In the genomic region with DNA sequence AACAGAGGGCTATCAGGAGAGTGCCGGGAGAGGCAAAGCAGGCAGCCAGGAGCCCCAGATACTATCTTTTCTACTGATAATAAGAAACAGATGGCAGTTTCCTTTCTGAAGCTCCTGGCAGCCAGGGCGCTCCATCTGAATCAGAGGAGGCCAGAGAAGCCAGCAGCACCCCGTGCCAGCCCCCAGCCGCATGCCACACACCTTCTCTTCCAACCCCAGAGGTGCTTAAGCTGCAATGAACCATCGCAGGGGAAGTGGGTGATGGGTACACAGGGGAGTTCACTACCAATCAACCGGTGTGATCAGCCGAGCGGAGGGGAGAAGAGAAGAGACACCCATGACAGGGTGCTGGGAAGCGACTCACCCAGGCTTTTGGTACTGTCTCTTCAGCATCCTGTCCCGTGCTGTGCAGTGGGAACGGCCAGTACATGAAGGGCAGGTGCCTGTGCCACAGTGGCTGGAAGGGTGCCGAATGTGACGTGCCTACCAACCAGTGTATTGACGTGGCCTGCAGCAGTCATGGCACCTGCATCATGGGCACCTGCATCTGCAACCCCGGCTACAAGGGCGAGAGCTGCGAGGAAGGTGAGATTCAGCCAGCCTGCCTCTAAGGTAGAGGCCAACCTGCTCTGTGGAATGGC, we compare ENCODE assay signal across 10 mouse cellular contexts.
DNase-seq lines count a peak whose midpoint lies in the region; ATAC-seq and TF ChIP-seq lines count a peak whose summit lies in the region.
"Had no signal": no experiment of that assay in that cellular context is flagged by ENCODE, and none has a peak within 500 bp of the region (broad histone marks: within the 10 kb centered on the region; RNA-seq: fewer than 3 reads in every experiment).

No protein-coding gene starts in this region.

- peaks cover 7% of the 10 kb centered on the region for H3K4me1 ChIP-seq in kidney, postnatal 0 days (replicated peaks; ENCODE audit: insufficient read depth, low read length)
- peaks cover 12 to 22% of the 10 kb centered on the region in 2 experiments for H3K4me1 ChIP-seq in MEL (ENCODE audit: control insufficient read depth in 1 of 2, insufficient read depth in 2 of 2, low read length in 2 of 2)
- peaks cover 14% of the 10 kb centered on the region; the same call in 1 of the 2 replicates for H3K4me1 ChIP-seq in forebrain, embryonic 14.5 days (ENCODE audit: control insufficient read depth, insufficient read depth, low read length)

- no peak overlapping the region for H3K9ac ChIP-seq in kidney, postnatal 0 days (ENCODE audit: low read depth, low read length)
- H3K9ac ChIP-seq in MEL (ENCODE audit: control insufficient read depth, low read depth, low read length, poor library complexity, severe bottlenecking), result no peak overlapping the region
- H3K9ac ChIP-seq in forebrain, embryonic 14.5 days (ENCODE audit: low read length), result no peak overlapping the region

- peak overlapping the region; percentile 55 for H3K27ac ChIP-seq in kidney, postnatal 0 days
- no peak overlapping the region for H3K27ac ChIP-seq in MEL (ENCODE audit: control insufficient read depth, low read depth, low read length)
- H3K27ac ChIP-seq in forebrain, embryonic 14.5 days (ENCODE audit: low read depth, low read length), result peak overlapping the region; percentile 70; the same call in 1 of the 2 replicates
- H3K27ac ChIP-seq in gastrocnemius, adult 2 months, result no peak overlapping the region

- no peak for ATAC-seq in kidney, postnatal 0 days (replicated peaks; ENCODE audit: low FRiP score, low read depth)
- peak; percentile 32; the same call in 1 of the 2 replicates for ATAC-seq in forebrain, embryonic 14.5 days

- intact Hi-C loops in gastrocnemius, adult 2 months (cut with DNase I), result loop anchor here (10.0 kb wide), 1 partner anchor 259 kb away; no protein-coding TSS in a partner anchor

- TF ChIP-seq CTCF in kidney, postnatal 0 days (IDR thresholded peaks at IDR 0.05; ENCODE audit: low read depth), result no peak
- no peak for TF ChIP-seq CTCF in MEL (IDR thresholded peaks at IDR 0.05 in 2 of 3, conservative IDR thresholded peaks at IDR 0.05 in 1 of 3; ENCODE audit: control insufficient read depth in 1 of 3, insufficient read depth in 1 of 3, low read depth in 2 of 3, low read length in 3 of 3, poor library complexity in 1 of 3, severe bottlenecking in 1 of 3)
- no peak for TF ChIP-seq CTCF in gastrocnemius, adult 2 months (IDR thresholded peaks at IDR 0.05)

- H3K36me3 ChIP-seq in kidney, postnatal 0 days (ENCODE audit: insufficient read depth, low read length), result no peaks in the 10 kb centered on the region
- H3K36me3 ChIP-seq in MEL (ENCODE audit: control insufficient read depth in 1 of 2, insufficient read depth in 2 of 2, low read length in 2 of 2), result peaks cover 0 to 10% of the 10 kb centered on the region in 2 experiments; a peak in 2 of 4 replicates
- H3K36me3 ChIP-seq in forebrain, embryonic 14.5 days (ENCODE audit: control insufficient read depth, insufficient read depth, low read length), result peaks cover 27% of the 10 kb centered on the region

- no peak for TF ChIP-seq POLR2A in MEL (IDR thresholded peaks at IDR 0.05; ENCODE audit: control insufficient read depth in 1 of 2, insufficient read depth in 1 of 2, low read depth in 1 of 2, low read length in 2 of 2, poor library complexity in 1 of 2)

- TF ChIP-seq EP300 in MEL (IDR thresholded peaks at IDR 0.05; ENCODE audit: low read depth in 1 of 2, low read length in 2 of 2), result peak in 1 of 2 experiments; percentile 45; a peak in 1 of 4 replicates

- H3K4me3 ChIP-seq in kidney, postnatal 0 days (replicated peaks; ENCODE audit: low read depth, low read length), result no peak overlapping the region
- H3K4me3 ChIP-seq in MEL (ENCODE audit: control insufficient read depth in 1 of 2, insufficient read depth in 1 of 2, low read depth in 2 of 2, low read length in 2 of 2), result no peak overlapping the region
- no peak overlapping the region for H3K4me3 ChIP-seq in forebrain, embryonic 14.5 days (ENCODE audit: low read depth, low read length)
- H3K4me3 ChIP-seq in gastrocnemius, adult 2 months, result no peak overlapping the region

- H3K27me3 ChIP-seq in kidney, postnatal 0 days (ENCODE audit: insufficient read depth, low read length), result no peaks in the 10 kb centered on the region
- H3K27me3 ChIP-seq in MEL (ENCODE audit: control insufficient read depth in 1 of 2, insufficient read depth in 2 of 2, low read length in 2 of 2), result no peaks in the 10 kb centered on the region
- no peaks in the 10 kb centered on the region for H3K27me3 ChIP-seq in forebrain, embryonic 14.5 days (replicated peaks; ENCODE audit: control insufficient read depth, insufficient read depth, low read length)

- H3K9me3 ChIP-seq in kidney, postnatal 0 days (replicated peaks; ENCODE audit: low read length), result no peaks in the 10 kb centered on the region
- no peaks in the 10 kb centered on the region for H3K9me3 ChIP-seq in MEL (replicated peaks; ENCODE audit: insufficient read depth, low read length)
- H3K9me3 ChIP-seq in forebrain, embryonic 14.5 days (replicated peaks; ENCODE audit: control insufficient read depth, low read length), result 0 out of 2 replicates have a peak, but pooled peaks cover 4% of the 10 kb centered on the region

- no peak for DNase-seq in kidney, postnatal 0 days (ENCODE audit: low spot score)
- DNase-seq in kidney, postnatal 36 days, result no peak
- no peak for DNase-seq in MEL (ENCODE audit: low read depth, low spot score)
- peak; percentile 46 to 47 for DNase-seq in cerebellum, adult 18-20 months
- peak; percentile 65 for DNase-seq in forebrain, embryonic 14.5 days (ENCODE audit: low spot score)
- no peak for DNase-seq in spleen, adult 12 weeks (ENCODE audit: low spot score)
- DNase-seq in adipocyte (ENCODE audit: low spot score), result no peak
- DNase-seq in gastrocnemius, adult 2 months, result no peak
- DNase-seq: thymus, adult 2 months had no signal

- H3K4me2 ChIP-seq in kidney, postnatal 0 days (ENCODE audit: low read length), result no peak overlapping the region
- H3K4me2 ChIP-seq in forebrain, embryonic 14.5 days (ENCODE audit: low read length), result no peak overlapping the region
- H3K4me2 ChIP-seq: midbrain, embryonic 11.5 days had no signal

- no peak for TF ChIP-seq RAD21 in MEL (IDR thresholded peaks at IDR 0.05; ENCODE audit: low read depth, low read length)

- no peaks in the 10 kb centered on the region for H3K79me2 ChIP-seq in MEL (ENCODE audit: control insufficient read depth, insufficient read depth, low read length, poor library complexity)

- 83% methylated on average over 17 of the region's 17 CpGs for WGBS in kidney, postnatal 0 days
- WGBS in forebrain, embryonic 14.5 days, result 81% methylated on average over 17 of the region's 17 CpGs

TF ChIP-seq in MEL, 35 proteins besides CTCF, POLR2A, EP300 and RAD21:
- 0 out of 2 replicates have a peak, but pooled peaks have one; percentile 3 for TF ChIP-seq TCF12 (IDR thresholded peaks at IDR 0.05; ENCODE audit: low read depth, low read length)
- no peak for TF ChIP-seq MEF2A (IDR thresholded peaks at IDR 0.05; ENCODE audit: extremely low read depth, insufficient replicate concordance, low read depth, low read length, poor library complexity, severe bottlenecking)
- no peak for TF ChIP-seq CHD1 (IDR thresholded peaks at IDR 0.05; ENCODE audit: low read depth, low read length)
- TF ChIP-seq E2F4 (IDR thresholded peaks at IDR 0.05; ENCODE audit: borderline replicate concordance, low read depth, low read length), result no peak
- TF ChIP-seq MAFK (IDR thresholded peaks at IDR 0.05; ENCODE audit: borderline replicate concordance, low read depth, low read length), result no peak
- no peak for TF ChIP-seq HCFC1 (IDR thresholded peaks at IDR 0.05; ENCODE audit: low read depth, low read length)
- no peak for TF ChIP-seq ZMIZ1 (IDR thresholded peaks at IDR 0.05; ENCODE audit: low read depth, low read length)
- TF ChIP-seq ETS1 (IDR thresholded peaks at IDR 0.05; ENCODE audit: low read depth, low read length), result 0 out of 2 replicates have a peak, but pooled peaks have one; percentile 44

Comparison
In these comparisons a context has a peak if more than half of its experiments do, and no peak if none do; other contexts are left out.
1. DNase-seq: peak in cerebellum, adult 18-20 months (2 of 2) and forebrain, embryonic 14.5 days (single experiment); none in kidney, postnatal 0 days (single experiment), kidney, postnatal 36 days (0 of 2), MEL (single experiment), spleen, adult 12 weeks (single experiment), adipocyte (single experiment) and gastrocnemius, adult 2 months (single experiment).
2. H3K27ac ChIP-seq: peak in kidney, postnatal 0 days (single experiment) and forebrain, embryonic 14.5 days (single experiment); none in MEL (single experiment) and gastrocnemius, adult 2 months (single experiment).